Mouse (Mus musculus): ENCODE measurements around the gene Ccser2. TPM values are rescaled to one million over a fixed set of nuclear protein-coding genes. Genes with fewer than 3 reads are reported as not detected.

The Ccser2 gene
- polyA plus RNA-seq, 1 experiment from 2014 or later = 103 TPM

DNA sequence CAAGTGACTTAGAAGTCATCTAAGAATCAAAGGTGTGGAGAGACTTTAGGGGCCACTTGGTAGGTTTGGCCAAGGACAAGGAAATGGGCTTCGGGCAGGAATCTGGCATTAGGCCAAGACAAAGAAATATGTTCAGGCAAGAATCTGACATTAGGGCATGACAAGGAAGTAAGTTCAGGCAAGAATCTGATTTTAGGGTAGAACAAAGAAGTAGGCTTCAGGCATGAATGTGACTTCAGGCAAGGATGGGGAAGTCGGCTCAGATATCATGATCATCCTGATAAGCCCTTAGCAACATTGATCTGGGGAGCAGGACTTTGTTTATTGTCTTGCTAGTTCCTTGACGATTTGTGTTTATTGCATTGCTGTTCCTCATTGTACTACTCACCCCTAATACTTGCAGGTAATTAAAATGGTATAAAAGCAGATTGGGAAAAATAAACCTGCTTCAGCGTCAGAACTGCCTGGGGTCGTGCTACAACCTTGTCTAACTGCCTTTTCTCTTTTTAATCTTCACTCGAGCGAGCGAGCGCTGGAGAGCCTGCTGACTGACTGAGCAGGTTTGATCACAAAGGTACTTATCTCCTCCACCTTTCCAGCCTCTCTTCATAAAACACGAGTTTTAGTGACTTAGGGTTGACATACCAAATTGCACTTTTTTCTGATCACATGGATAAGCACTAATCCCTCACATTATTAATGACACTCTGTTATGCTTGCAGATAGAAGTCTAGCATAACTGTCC, 35.8 kb downstream of the Ccser2 start:
- WGBS = 75% methylated on average over 10 of the region's 10 CpGs
- Histone ChIP-seq H3K4me3 (no peak overlapping the region), H3K36me3 (peaks cover 7% of the 10 kb centered on the region), H3K27ac (replicated peaks) (no peak overlapping the region), H3K9ac (no peak overlapping the region), H3K4me1 (replicated peaks) (no peaks in the 10 kb centered on the region), H3K4me2 (no peak overlapping the region), H3K27me3 (no peaks in the 10 kb centered on the region), H3K9me3 (no peaks in the 10 kb centered on the region)
- ATAC-seq (ENCODE audit: low FRiP score, low read depth) = no peak

DNA sequence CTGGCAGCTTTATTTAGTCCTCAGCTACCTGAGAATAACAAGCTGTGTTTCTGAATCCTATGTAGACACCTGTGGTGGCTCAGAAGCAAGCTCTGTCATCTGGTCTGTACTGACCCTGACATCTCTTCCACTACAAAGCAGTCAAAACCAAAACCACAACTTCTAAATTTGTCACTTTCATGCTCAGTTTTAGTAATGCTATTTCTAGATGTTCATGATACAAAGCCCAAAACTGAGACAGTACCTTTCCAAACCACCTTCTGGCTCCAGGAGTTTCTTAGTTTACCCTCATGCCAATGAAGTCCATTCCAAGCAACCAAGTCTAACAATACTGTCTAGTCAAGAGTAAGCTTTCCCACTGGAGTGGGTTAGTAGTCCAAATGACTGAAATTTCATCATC, 36.5 kb downstream of the Ccser2 start:
- Histone ChIP-seq H3K9me3 (no peaks in the 10 kb centered on the region), H3K27ac (replicated peaks) (no peak overlapping the region), H3K27me3 (no peaks in the 10 kb centered on the region), H3K4me2 (no peak overlapping the region), H3K4me1 (replicated peaks) (no peaks in the 10 kb centered on the region), H3K36me3 (peaks cover 12% of the 10 kb centered on the region), H3K9ac (no peak overlapping the region), H3K4me3 (no peak overlapping the region)
- no peak for ATAC-seq (ENCODE audit: low FRiP score, low read depth)

DNA sequence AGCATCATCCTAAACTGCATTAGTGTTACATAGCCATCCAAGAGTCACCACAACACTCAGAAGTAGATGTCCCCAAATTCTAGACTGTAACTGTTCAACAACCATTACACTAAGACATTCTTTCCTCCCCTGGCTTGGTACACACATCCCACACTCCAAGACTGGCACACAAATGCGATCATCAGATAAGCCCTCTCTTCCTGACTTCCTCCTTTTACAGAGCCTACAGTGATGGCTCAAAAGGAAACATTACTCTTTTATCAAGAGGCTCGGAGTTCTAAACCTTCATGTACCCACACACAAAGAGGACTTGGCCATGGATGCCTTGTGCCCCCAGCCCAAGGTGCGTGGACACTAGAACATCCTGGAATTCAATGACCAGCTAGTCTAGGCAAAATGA, 45.2 kb downstream of the Ccser2 start:
- no peak for ATAC-seq (ENCODE audit: low FRiP score, low read depth)
- Histone ChIP-seq H3K27ac (replicated peaks) (no peak overlapping the region), H3K27me3 (no peaks in the 10 kb centered on the region), H3K4me1 (replicated peaks) (no peaks in the 10 kb centered on the region), H3K9me3 (no peaks in the 10 kb centered on the region), H3K4me2 (no peak overlapping the region), H3K4me3 (no peak overlapping the region), H3K36me3 (peaks cover 23% of the 10 kb centered on the region), H3K9ac (no peak overlapping the region)
- 93% methylated on average over 3 of the region's 3 CpGs for WGBS

DNA sequence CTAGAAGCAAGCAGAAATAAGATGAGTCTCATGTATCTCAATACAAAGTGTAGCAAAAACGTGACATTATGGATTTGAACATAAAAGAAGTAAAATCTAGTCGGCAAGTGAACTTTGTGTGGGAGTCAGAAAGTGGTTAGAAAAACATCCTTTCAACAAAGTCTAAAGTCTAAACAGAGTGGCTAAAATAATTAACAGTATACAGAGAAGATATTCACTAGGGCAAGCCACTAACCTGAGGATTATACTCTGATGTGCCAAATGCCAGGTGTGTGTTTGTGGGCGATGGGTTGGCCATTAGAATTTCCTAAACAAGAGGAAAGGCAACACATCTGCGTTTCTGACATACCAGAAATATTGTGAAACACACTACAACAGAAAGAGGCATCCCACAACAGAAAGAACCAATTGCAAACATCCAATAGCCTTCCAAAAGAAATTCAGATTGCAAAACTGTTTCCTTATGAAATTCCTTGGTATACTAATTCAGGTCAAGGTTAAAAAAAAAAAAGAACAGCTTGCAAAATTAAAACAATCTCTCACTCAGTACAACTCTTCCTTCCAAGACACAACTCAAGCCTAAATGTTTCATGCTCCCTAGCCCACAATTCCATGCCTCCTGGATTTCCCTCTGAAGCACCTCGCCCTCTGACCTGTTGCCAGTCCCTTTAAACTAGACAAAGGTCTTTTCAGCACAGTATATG, 47.1 kb downstream of the Ccser2 start:
- Histone ChIP-seq H3K27ac (replicated peaks) (no peak overlapping the region), H3K4me3 (no peak overlapping the region), H3K9me3 (no peaks in the 10 kb centered on the region), H3K27me3 (no peaks in the 10 kb centered on the region), H3K36me3 (peaks cover 17% of the 10 kb centered on the region; the same call in 1 of the 2 replicates), H3K4me2 (no peak overlapping the region), H3K4me1 (replicated peaks) (no peaks in the 10 kb centered on the region), H3K9ac (no peak overlapping the region)
- no peak for ATAC-seq (ENCODE audit: low FRiP score, low read depth)
- 91% methylated on average over 5 of the region's 5 CpGs for WGBS

- peaks cover 9% of the 10 kb centered on the region; the same call in 1 of the 2 replicates for H3K36me3 ChIP-seq
- H3K4me2 ChIP-seq = no peak overlapping the region
- H3K4me3 ChIP-seq = no peak overlapping the region
- no peaks in the 10 kb centered on the region for H3K27me3 ChIP-seq
- H3K9ac ChIP-seq = no peak overlapping the region
- no peak for ATAC-seq (ENCODE audit: low FRiP score, low read depth)
- H3K27ac ChIP-seq (replicated peaks) = peak overlapping the region; percentile 78; the same call in 1 of the 2 replicates
- 95% methylated on average over 8 of the region's 8 CpGs for WGBS
- H3K9me3 ChIP-seq = no peaks in the 10 kb centered on the region
- H3K4me1 ChIP-seq (replicated peaks) = no peaks in the 10 kb centered on the region
Measured at GRCm38 (mm10) chr14:36919886-36920285, 48.7 kb downstream of the Ccser2 start.

GRCm38 (mm10) chr14:36919146-36919545, 49.4 kb downstream of the Ccser2 start:
- H3K36me3 ChIP-seq = peaks cover 3% of the 10 kb centered on the region; the same call in 1 of the 2 replicates
- no peaks in the 10 kb centered on the region for H3K4me1 ChIP-seq (replicated peaks)
- 58% methylated on average over 13 of the region's 13 CpGs for WGBS
- peak; percentile 81 for ATAC-seq (ENCODE audit: low FRiP score, low read depth)
- peak overlapping the region; percentile 78 for H3K27ac ChIP-seq (replicated peaks)
- H3K27me3 ChIP-seq = no peaks in the 10 kb centered on the region
- H3K9me3 ChIP-seq = no peaks in the 10 kb centered on the region
- no peak overlapping the region for H3K9ac ChIP-seq
- H3K4me2 ChIP-seq = peak overlapping the region; percentile 35
- peak overlapping the region; percentile 11; the same call in 1 of the 2 replicates for H3K4me3 ChIP-seq

DNA sequence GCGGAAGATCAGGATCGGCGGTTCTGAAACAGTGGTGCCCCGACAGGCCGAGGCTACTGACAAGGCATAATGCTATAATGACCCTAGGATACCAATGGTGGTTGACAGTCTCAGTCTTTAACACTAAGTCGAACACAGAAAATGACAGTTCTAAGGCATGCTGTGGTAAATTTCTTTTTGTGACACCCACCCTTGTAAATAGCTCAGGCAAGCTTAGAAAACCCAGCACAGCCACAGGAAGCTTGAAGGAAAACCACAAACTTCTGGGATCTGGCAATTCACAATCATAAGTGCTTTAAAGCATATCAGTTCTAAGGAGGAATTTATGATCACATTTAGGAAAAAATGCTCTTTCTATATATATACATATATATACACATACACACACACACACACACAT, 53.4 kb downstream of the Ccser2 start:
- ATAC-seq (ENCODE audit: low FRiP score, low read depth) = no peak
- H3K27ac ChIP-seq (replicated peaks) = no peak overlapping the region
- no peaks in the 10 kb centered on the region for H3K27me3 ChIP-seq
- no peak overlapping the region for H3K4me2 ChIP-seq
- H3K4me3 ChIP-seq = no peak overlapping the region
- H3K9me3 ChIP-seq = no peaks in the 10 kb centered on the region
- no peaks in the 10 kb centered on the region for H3K4me1 ChIP-seq (replicated peaks)
- H3K36me3 ChIP-seq = peaks cover 3% of the 10 kb centered on the region; the same call in 1 of the 2 replicates
- no peak overlapping the region for H3K9ac ChIP-seq
- WGBS = 90% methylated on average over 6 of the region's 6 CpGs

DNA sequence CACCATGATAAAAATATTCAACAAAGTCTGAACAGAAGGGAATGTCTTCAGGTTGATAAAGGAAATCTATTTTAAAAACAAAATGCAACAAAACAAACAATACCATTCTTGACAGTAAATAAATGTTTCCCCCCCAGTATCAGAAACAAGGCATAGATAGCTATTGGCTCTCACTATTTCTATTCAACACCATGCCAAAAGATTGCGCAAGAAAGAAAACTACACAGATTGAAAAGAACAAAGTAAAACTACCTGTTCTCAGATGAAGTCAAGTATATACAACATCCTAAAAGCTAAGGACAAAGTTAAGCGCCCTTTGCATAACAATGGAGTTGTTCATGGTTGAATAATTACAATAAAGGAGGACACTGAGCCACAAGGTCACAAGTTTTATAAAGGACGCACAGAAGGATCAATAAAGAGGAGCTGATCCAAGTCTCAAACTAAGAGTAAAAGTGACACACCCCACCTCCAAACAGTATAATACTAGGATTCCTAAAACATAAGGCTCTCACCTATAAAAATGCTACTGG, 54.0 kb downstream of the Ccser2 start:
- Histone ChIP-seq H3K27me3 (no peaks in the 10 kb centered on the region), H3K9me3 (no peaks in the 10 kb centered on the region), H3K36me3 (peaks cover 3% of the 10 kb centered on the region; the same call in 1 of the 2 replicates), H3K4me1 (replicated peaks) (no peaks in the 10 kb centered on the region), H3K4me2 (no peak overlapping the region), H3K9ac (no peak overlapping the region), H3K27ac (replicated peaks) (no peak overlapping the region), H3K4me3 (no peak overlapping the region)
- no peak for ATAC-seq (ENCODE audit: low FRiP score, low read depth)
- 66% methylated on average over 3 of the region's 3 CpGs for WGBS

- Histone ChIP-seq H3K4me2 (no peak overlapping the region), H3K9ac (no peak overlapping the region), H3K36me3 (peaks cover 9% of the 10 kb centered on the region), H3K4me3 (no peak overlapping the region), H3K27me3 (no peaks in the 10 kb centered on the region), H3K9me3 (no peaks in the 10 kb centered on the region), H3K27ac (replicated peaks) (no peak overlapping the region), H3K4me1 (replicated peaks) (no peaks in the 10 kb centered on the region)
- 66% methylated on average over 6 of the region's 6 CpGs for WGBS
- no peak for ATAC-seq (ENCODE audit: low FRiP score, low read depth)
Measured at GRCm38 (mm10) chr14:36911738-36912137, 56.8 kb downstream of the Ccser2 start.

DNA sequence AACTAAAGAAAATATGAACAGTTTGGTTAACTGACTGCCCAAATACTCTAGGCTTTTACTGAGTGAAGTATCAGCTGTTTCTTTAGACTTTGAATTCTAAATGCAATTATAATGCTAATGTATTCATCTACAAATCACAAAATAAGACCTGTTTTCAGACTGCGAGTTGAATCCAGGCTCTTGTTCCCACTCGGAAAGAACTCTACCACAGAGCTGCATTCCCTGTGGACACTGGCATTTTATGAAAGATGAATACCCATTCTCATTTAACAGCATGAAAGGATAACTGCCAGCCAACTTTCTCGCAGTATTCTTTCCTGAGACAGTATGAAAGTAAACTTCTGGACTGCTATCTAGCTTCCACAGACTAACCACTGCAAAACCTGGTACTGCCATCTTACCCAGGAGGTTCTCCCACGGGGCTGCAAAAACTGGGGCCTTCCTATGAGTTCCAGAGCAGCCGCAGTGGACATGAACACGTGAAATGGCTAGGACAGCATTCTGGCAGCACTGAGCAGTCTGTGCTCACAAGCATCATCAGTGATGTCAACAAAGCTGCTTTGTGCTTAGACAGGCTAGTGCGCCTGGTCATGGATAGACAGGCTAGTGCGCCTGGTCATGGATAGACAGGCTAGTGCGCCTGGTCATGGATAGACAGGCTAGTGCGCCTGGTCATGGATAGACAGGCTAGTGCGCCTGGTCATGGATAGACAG, 62.6 kb downstream of the Ccser2 start:
- no peak overlapping the region for H3K9ac ChIP-seq
- peak overlapping the region; percentile 53 for H3K27ac ChIP-seq (replicated peaks)
- ATAC-seq (ENCODE audit: low FRiP score, low read depth) = no peak
- H3K27me3 ChIP-seq = no peaks in the 10 kb centered on the region
- 77% methylated on average over 11 of the region's 11 CpGs for WGBS
- no peaks in the 10 kb centered on the region for H3K4me1 ChIP-seq (replicated peaks)
- H3K36me3 ChIP-seq = peaks cover 9% of the 10 kb centered on the region
- H3K4me2 ChIP-seq = no peak overlapping the region
- no peaks in the 10 kb centered on the region for H3K9me3 ChIP-seq
- no peak overlapping the region for H3K4me3 ChIP-seq

DNA sequence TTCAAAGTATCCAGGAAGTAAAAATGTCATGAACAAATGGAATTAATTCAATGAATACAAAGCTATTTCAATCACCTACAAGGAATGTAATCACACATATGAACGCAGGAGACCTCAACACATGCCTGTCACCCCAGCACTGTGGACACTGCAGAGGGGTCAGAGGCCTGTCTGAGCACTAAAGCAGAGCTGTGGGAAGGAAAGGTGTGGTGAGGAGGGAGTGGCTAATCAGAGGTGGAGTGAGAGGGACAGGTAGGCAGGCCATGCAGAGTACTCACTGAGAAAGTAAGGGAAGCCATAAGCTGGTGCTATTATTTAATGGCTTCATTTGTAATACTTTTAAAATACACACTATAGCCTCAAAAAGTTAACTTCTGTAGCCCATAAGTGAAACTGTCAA, 64.4 kb downstream of the Ccser2 start:
- Histone ChIP-seq H3K36me3 (peaks cover 17% of the 10 kb centered on the region), H3K4me3 (no peak overlapping the region), H3K27me3 (no peaks in the 10 kb centered on the region), H3K4me1 (replicated peaks) (no peaks in the 10 kb centered on the region), H3K4me2 (no peak overlapping the region), H3K9ac (no peak overlapping the region), H3K27ac (replicated peaks) (no peak overlapping the region), H3K9me3 (no peaks in the 10 kb centered on the region)
- 83% methylated on average over 1 of the region's 1 CpGs for WGBS
- ATAC-seq (ENCODE audit: low FRiP score, low read depth) = no peak

GRCm38 (mm10) chr14:36900883-36901282, 67.7 kb downstream of the Ccser2 start:
- ATAC-seq (ENCODE audit: low FRiP score, low read depth) = no peak

More at GRCm38 (mm10) chr14:36900883-36901282, 67.7 kb downstream of the Ccser2 start:
- no peaks in the 10 kb centered on the region for H3K4me1 ChIP-seq (replicated peaks)
- no peak overlapping the region for H3K4me3 ChIP-seq
- no peak overlapping the region for H3K27ac ChIP-seq (replicated peaks)
- H3K4me2 ChIP-seq = no peak overlapping the region
- peaks cover 15% of the 10 kb centered on the region for H3K36me3 ChIP-seq
- no peaks in the 10 kb centered on the region for H3K9me3 ChIP-seq
- H3K9ac ChIP-seq = no peak overlapping the region
- no peaks in the 10 kb centered on the region for H3K27me3 ChIP-seq

Data from hindbrain, embryonic 15.5 days (tissue).